Mouse (Mus musculus) heart, embryonic 14.5 days (tissue): Measurements from ENCODE around the gene Gm21119. TPM values are rescaled to one million over a fixed set of nuclear protein-coding genes. Genes with fewer than 3 reads are reported as not detected.
"Not testable (repeated sequence)": the region's sequence is repeated elsewhere in the genome, so short reads cannot be mapped to it uniquely, and the experiment has no call there.

Experiments used
- ATAC-seq: fragments of 200-750 bp; cut with Nextera tagmentation; 2 replicates; pipeline ENCODE4 v1.8.0; 2017; ENCODE audit warnings: low read depth, moderate TSS enrichment; ENCODE audit not compliant: insufficient number of reproducible peaks, insufficient read depth, low FRiP score
- H3K27ac ChIP-seq, 2 experiments: fragments of 200-500 bp in 1 of 2; fragments of 300-500 bp in 1 of 2; sonication (generic) in 1 of 2; replicated peaks in 1 of 2; 2 replicates each; pipeline ENCODE4 v1.5.1; 2012 to 2014; ENCODE audit warnings: low read depth in 2 of 2, low read length in 2 of 2, control low read depth in 1 of 2, mild to moderate bottlenecking in 1 of 2, mixed read lengths in 1 of 2; ENCODE audit not compliant: control insufficient read depth in 1 of 2, insufficient read depth in 1 of 2
- H3K27me3 ChIP-seq: fragments of 300-500 bp; sonication (generic); 2 replicates; pipeline ENCODE4 v1.6.1; 2014; ENCODE audit warnings: mild to moderate bottlenecking, low read length, control low read depth; ENCODE audit not compliant: control insufficient read depth, insufficient read depth
- H3K36me3 ChIP-seq: fragments of 300-500 bp; sonication (generic); 2 replicates; pipeline ENCODE4 v1.6.1; 2014; ENCODE audit warnings: mild to moderate bottlenecking, control low read depth, low read length, mixed read lengths; ENCODE audit not compliant: control insufficient read depth, insufficient read depth
- H3K4me1 ChIP-seq, 2 experiments: fragments of 200-500 bp in 1 of 2; fragments of 300-500 bp in 1 of 2; sonication (generic) in 1 of 2; 2 replicates each; pipeline ENCODE4 v1.6.1; 2012 to 2014; ENCODE audit warnings: low read length in 2 of 2, control low read depth in 1 of 2, mixed read lengths in 1 of 2; ENCODE audit not compliant: control insufficient read depth in 2 of 2, insufficient read depth in 2 of 2
- H3K4me2 ChIP-seq: fragments of 300-500 bp; sonication (generic); 2 replicates; pipeline ENCODE4 v1.6.1; 2014; ENCODE audit warnings: mild to moderate bottlenecking, low read length
- H3K4me3 ChIP-seq, 2 experiments: fragments of 200-500 bp in 1 of 2; fragments of 300-500 bp in 1 of 2; sonication (generic) in 1 of 2; 2 replicates each; pipeline ENCODE4 v1.5.1; 2012 to 2014; ENCODE audit warnings: low read length in 2 of 2, mild to moderate bottlenecking in 2 of 2, control low read depth in 1 of 2, low read depth in 1 of 2, moderate library complexity in 1 of 2; ENCODE audit not compliant: control insufficient read depth in 1 of 2, insufficient read depth in 1 of 2
- H3K9ac ChIP-seq: fragments of 300-500 bp; sonication (generic); 2 replicates; pipeline ENCODE4 v1.6.1; 2014; ENCODE audit warnings: mild to moderate bottlenecking, low read length
- H3K9me3 ChIP-seq: fragments of 300-500 bp; sonication (generic); 2 replicates; pipeline ENCODE4 v1.6.1; 2016; ENCODE audit warnings: low read length, control low read depth; ENCODE audit not compliant: control insufficient read depth
- WGBS: fragments of 180-500 bp; shearing (Covaris S2); extraction: QIAGEN DNeasy Blood & Tissue Kit; methylation state at CpG from one replicate; pipeline ENCODE4 v1.1.7; 2014; 5-methylcytosine and 5-hydroxymethylcytosine counted together
- polyA plus RNA-seq: library from polyadenylated mRNA; unstranded; fragments of >200 nt; fragmentation: Nextera tagmentation; extraction: Ambion mirVana; gene quantifications from 2 replicates; pipeline ENCODE4 v1.2.1, GENCODE M21; 2014

Gene Gm21119
- polyA plus RNA-seq, 1 experiment from 2014 or later = 0.39 TPM

GRCm38 (mm10) chr8:20591002-20591401, 23.7 kb upstream of the Gm21119 start:
- not testable (repeated sequence) for H3K9me3 ChIP-seq, ATAC-seq

GRCm38 (mm10) chr8:20592732-20593272, 21.9 kb upstream of the Gm21119 start:
- H3K4me1 ChIP-seq, H3K9me3 ChIP-seq, H3K36me3 ChIP-seq, H3K4me3 ChIP-seq, H3K4me2 ChIP-seq, H3K27me3 ChIP-seq, ATAC-seq, H3K9ac ChIP-seq, H3K27ac ChIP-seq: not testable (repeated sequence)
- WGBS = 0% methylated on average over 1 of the region's 5 CpGs

More at GRCm38 (mm10) chr8:20591002-20591401, 23.7 kb upstream of the Gm21119 start:
- not testable (repeated sequence) for H3K4me1 ChIP-seq, H3K27ac ChIP-seq, H3K27me3 ChIP-seq, H3K36me3 ChIP-seq, H3K4me3 ChIP-seq, H3K9ac ChIP-seq, H3K4me2 ChIP-seq
- WGBS = 84% methylated on average over 4 of the region's 8 CpGs

GRCm38 (mm10) chr8:20593841-20594240, 20.9 kb upstream of the Gm21119 start:
- not testable (repeated sequence) for H3K4me1 ChIP-seq, H3K27ac ChIP-seq, ATAC-seq, H3K9ac ChIP-seq, H3K4me3 ChIP-seq, H3K9me3 ChIP-seq, H3K4me2 ChIP-seq, H3K36me3 ChIP-seq, H3K27me3 ChIP-seq
- no CpG with 5 or more reads among the region's 4 CpGs for WGBS

GRCm38 (mm10) chr8:20596081-20596841, 18.5 kb upstream of the Gm21119 start:
- H3K9ac ChIP-seq, H3K9me3 ChIP-seq, H3K27me3 ChIP-seq, H3K36me3 ChIP-seq, H3K4me1 ChIP-seq, H3K4me2 ChIP-seq, H3K27ac ChIP-seq, H3K4me3 ChIP-seq, ATAC-seq: not testable (repeated sequence)
- WGBS = 73% methylated on average over 6 of the region's 9 CpGs

- H3K4me2 ChIP-seq, H3K4me1 ChIP-seq, H3K9ac ChIP-seq, H3K9me3 ChIP-seq, H3K4me3 ChIP-seq, H3K36me3 ChIP-seq, H3K27me3 ChIP-seq, H3K27ac ChIP-seq: not testable (repeated sequence)
- peak; percentile 85 for ATAC-seq
- 73% methylated on average over 9 of the region's 13 CpGs for WGBS
These were observed 17.6 kb upstream of the Gm21119 start for GRCm38 (mm10) chr8:20596842-20597708.

- H3K4me1 ChIP-seq, H3K4me3 ChIP-seq, H3K9me3 ChIP-seq, H3K4me2 ChIP-seq, H3K9ac ChIP-seq, H3K27ac ChIP-seq, H3K36me3 ChIP-seq, H3K27me3 ChIP-seq: not testable (repeated sequence)
- peak; percentile 78 for ATAC-seq
- WGBS = 71% methylated on average over 4 of the region's 10 CpGs
These were observed 16.2 kb upstream of the Gm21119 start for GRCm38 (mm10) chr8:20598300-20599170.

GRCm38 (mm10) chr8:20599350-20599749, 15.4 kb upstream of the Gm21119 start:
- 85% methylated on average over 3 of the region's 6 CpGs for WGBS
- not testable (repeated sequence) for ATAC-seq, H3K36me3 ChIP-seq, H3K9ac ChIP-seq, H3K27ac ChIP-seq, H3K9me3 ChIP-seq, H3K4me3 ChIP-seq, H3K27me3 ChIP-seq, H3K4me1 ChIP-seq, H3K4me2 ChIP-seq
